Mouse (Mus musculus): Measurements from ENCODE around the gene Bod1l. TPM values are rescaled to one million over a fixed set of nuclear protein-coding genes. Genes with fewer than 3 reads are reported as not detected.

Gene Bod1l
- polyA plus RNA-seq, 2 experiments from 2014 or later = 22.8 to 36.8 TPM

DNA sequence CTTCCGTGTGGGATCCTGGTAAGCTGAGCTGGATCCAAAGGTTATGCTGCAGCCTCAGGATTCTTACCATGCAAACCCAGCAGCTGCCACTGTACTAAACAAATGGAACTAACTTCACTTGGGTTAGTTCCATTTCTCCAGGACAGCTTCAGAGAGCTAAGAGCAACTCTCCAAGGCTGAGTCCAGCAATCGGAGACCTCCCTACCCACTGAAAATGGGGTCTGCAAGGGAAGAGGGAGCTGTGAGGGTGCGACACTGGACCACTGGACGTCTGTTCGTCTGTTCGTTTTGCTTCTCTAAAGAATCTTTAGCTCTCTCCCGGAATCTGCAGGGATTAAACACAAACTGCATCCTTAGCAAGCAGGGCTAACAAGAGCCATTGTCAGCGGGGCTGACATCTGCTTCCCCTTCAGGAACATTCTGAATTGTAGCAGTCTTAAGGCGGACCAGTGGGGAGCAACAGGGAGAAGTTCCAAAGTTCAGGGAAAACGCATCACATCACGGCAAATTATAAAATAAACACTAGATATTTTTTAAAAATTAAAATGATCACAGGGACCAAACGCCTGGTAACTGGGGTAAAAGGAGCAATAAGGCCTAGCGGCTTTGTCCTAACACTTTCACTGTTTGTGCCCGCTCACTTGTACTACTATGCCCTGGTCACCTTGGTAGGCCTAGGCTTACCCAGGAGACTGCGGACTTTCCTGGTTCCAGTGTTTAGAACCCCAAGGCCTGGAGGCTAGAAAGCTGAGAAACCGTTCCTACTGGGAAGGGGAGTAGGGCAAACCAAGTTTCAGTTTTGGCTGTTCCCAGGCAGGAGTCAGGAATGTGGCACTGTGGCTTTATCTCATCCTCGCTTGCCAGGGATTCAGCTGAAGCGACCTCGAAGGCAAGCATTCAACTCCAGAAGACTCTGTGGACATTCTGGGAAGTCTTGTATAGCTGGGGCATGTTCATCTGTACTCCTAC is 85.2 kb downstream of the Bod1l start:
- no peak for ATAC-seq

DNA sequence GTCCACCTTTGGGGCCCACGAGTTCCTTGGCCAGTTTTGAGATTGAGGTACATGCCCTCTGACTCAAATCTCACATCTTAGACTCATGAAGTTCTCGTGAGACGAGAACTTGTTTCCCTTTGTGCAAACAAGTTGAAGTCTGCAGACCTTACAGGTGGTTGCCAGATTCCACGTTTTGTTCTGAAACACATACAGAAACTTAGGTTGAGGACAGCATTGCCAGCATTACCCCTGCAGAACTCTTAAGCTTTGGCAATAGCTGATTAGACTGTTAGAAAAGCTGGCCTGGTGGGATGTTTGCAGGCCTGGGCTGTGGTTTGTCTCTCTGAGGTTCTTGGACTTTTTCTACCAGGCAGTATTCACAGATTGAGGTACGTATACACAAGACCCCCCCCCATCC is 86.8 kb downstream of the Bod1l start:
- no peak for ATAC-seq

DNA sequence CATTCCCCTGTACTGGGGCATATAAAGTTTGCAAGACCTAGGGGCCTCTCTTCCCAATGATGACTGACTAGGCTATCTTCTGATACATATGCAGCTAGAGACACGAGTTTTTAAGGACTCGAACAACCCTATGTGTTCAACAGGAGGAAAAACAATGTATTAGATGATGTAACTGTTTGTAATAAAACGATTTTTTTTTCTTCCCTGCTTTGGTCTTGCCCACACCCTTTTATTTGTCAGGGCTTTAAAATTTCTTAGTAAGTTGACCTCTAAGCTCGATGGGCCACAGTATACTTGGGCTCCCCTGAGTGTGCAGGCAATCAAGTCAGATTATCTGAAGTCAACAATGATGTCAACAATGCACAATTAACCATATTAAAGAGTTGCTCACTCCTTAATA is 87.7 kb downstream of the Bod1l start:
- ATAC-seq = no peak

DNA sequence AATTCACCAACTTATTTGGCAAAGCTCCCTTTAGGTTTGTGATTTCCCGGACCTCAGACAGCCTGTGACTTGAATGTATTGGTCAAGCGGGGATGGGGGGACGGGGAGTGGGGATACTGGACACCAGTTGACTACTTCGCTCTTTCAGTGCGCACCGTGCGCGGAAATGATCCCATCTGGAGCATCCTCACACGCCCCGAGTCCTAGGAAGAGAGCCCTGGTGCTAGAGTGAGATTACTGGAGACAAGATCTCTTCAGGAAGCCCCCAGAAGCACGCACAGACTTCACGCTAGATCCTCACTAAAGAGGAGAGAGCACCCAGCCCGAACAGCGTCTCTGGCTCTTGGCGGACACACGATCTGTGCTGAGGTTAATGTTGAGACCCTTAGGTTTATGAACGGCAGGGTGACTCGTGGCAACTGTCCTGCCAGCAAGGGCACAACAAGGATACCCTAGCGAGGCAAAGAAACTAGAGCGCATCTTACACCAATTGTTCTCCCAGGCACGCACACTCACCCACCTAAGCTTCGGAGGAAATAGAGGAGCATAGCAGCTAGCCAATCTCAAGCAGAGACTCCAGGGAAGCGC is 88.6 kb downstream of the Bod1l start:
- ATAC-seq = no peak

DNA sequence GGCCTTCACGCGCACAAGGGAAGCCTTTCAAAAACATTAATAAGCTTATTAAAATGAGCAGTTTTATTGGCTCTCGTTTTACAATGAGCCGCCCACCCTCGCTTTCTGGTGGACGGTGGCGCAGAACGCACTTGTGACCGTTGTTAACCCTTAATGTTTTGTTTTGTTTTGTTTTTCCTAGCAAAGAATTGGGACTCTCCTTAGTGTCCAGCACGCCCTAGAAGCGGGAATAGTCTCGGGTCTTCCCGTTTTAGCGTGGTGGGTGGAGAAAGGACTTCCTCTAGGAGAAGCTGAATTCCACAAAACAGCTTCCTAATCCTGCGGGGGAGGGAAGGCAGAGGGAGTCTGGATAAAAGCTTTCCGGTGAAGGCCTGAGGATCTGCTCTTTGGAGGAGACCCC is 89.3 kb downstream of the Bod1l start:
- ATAC-seq = no peak

DNA sequence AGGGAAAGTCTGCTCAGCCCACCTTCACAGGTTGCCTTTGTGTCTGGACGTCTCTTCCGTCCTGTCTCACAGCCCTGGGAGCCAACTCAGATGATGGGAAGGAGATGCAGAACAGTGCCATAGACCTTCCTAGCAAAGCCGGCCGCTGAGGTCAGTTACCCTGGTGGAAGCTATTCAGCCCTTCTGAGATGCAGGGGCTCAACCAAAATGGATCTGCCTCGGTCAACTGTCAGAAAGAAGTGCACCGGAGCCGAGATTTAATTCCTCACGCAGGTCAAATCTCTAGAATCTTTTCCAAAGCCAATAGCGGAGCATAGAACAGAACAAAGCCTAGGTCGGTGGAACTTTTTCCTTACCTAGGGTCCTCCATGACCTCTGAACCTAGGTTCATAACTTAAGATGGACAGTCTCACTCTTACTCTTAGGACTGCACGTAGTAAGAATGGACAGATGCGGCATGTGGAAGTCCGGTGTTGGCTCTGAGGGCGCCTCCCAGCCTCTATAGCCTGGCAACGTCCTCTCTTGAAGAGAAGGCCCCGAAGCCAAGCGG is 89.8 kb downstream of the Bod1l start:
- no peak for ATAC-seq

DNA sequence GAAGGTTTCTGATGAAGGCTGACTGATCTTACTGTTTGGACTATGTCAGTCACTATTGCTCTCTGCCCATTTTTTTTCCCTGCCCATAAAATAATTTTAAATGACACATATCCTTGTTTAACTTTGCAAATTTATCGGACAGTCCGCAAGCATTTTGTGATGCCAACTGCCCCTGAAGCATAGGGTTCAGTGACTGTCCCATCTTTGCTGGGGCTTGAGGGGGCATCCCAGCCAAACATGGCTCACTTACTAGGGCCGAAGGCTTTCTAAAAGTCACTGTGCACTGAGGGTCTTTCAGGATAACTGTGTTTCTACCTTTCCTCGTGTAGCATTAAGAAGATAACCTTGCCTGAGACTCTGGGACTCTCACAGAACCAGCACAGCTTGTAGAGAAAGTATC is 91.4 kb downstream of the Bod1l start:
- no peak for ATAC-seq

DNA sequence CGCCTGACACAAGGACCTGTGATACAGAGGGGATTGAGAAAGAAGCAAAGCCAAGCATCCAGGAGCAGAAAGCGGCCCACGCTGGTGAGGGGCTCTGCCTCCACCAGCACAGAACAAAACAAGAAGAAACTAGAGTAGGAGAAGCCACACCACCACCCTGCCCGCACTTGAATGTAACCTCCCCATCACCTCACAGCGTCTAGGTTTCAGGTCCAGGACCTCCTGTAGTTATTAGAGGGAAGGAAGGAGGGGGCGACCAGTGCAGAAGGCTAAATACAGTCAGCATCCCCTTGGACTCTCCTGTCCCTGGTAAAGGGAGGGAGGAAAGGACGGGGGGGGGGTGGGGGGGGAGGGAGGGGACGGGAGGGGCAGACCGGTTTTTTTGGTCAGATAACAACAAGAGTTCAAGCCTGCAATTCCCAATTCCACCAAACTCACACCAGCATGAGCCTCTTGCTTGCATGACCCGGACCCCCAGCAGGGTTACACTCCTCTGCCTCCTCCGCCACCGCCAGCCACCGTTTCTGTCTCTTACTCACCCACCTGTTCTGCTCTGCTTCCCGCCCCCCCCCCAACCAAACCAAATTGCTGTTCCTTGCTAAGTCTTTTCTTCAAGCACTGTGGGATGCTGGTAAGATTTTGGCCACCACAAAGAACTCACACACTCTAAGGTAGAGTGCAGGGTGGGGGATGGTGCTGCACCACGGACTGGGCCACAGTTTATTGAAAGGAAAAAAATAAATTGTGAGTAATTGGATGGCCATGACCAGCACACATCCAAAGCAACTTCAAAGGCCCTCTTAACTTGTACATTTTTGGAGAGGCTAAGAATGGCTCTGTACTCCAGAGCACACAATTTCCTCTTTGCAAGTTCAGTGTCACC is 99.0 kb downstream of the Bod1l start:
- ATAC-seq = no peak

DNA sequence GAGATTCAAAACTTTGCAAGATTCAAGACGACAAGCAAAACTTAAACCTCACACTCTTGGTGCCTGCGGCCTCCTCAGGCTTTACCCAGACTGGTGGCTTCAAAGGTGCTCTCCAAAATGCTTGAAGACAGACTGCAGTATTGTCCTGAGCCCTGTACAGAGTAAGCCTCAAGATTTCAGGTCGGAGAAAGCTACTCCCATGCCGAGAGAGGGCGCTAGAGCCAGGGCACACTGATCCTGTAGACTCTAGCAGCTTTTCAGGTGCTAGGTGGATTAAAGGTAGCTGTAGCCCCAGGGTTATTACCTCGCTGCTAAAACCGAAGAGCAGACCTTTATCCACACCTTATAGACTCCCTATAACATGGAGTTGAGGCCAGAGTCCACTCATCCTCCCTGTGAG is 99.9 kb downstream of the Bod1l start:
- no peak for ATAC-seq

DNA sequence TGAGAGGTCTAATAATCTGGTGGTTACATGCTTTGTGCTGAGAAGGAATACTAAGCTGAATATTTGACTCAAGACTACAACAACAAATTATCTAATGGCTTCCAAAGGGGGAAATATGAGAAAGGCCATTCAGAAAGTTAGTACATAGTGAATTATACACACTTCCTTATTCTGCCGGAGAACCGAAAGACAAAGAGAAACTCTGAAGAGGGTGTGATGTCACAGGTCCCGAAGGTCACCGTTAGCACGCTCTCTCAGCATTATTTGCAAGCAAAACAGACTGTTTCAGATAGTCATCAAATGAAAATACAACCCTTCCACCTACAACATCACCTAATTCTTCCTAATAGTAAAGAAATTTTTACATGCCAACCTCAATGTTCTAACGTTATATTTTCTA is 105.3 kb downstream of the Bod1l start:
- ATAC-seq = no peak

Other genes with a start within 250 kb of the Bod1l start
- 10 to 100 TPM; 23.0 to 24.1 TPM for gene Rab28, start 136.2 kb downstream of the Bod1l start, polyA plus RNA-seq (2017; shearing (Covaris generic))
- gene Nkx3-2, start 79.8 kb downstream of the Bod1l start, polyA plus RNA-seq (2017; shearing (Covaris generic)) = not detected
- gene Gm16223, start 223.6 kb upstream of the Bod1l start, polyA plus RNA-seq (2017; shearing (Covaris generic)) = not detected

Measured in activated CD4-positive, CD25-positive, alpha-beta regulatory T cell, adult 4 months (primary cell).